Mouse (Mus musculus) liver, adult (tissue): ENCODE measurements around the gene Pold1.

ENCODE experiments used
- GATA4 ChIP-seq: IDR thresholded peaks from 2 replicates; pipeline ENCODE4 v1.6.1; 2014; ENCODE audit warnings: mild to moderate bottlenecking, low read length; ENCODE audit not compliant: insufficient replicate concordance

The Pold1 gene

GRCm38 (mm10) chr7:44586930-44587329 lies 38.3 kb upstream of the Pold1 start:
- no peak for TF ChIP-seq GATA4

DNA sequence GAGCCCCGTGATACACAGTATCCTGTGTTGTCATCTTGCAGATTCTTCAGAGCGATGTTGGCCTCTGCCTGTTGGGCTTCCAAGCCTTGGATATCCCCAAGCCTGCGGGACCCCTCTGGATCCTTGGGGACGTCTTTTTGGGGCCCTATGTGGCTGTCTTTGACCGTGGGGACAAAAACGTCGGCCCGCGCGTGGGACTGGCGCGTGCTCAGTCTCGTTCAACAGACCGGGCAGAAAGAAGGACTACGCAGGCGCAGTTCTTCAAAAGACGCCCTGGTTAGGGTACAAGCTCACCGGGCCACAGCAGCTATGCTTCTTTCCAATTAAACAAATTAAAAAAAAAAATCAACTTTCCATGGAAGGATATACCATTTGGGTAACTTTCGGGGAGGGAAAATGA lies 37.9 kb upstream of the Pold1 start:
- no peak for TF ChIP-seq GATA4

- TF ChIP-seq GATA4, result no peak
Observed at GRCm38 (mm10) chr7:44585606-44586005, 37.0 kb upstream of the Pold1 start.

GRCm38 (mm10) chr7:44584921-44585320 lies 36.3 kb upstream of the Pold1 start:
- TF ChIP-seq GATA4, result no peak

DNA sequence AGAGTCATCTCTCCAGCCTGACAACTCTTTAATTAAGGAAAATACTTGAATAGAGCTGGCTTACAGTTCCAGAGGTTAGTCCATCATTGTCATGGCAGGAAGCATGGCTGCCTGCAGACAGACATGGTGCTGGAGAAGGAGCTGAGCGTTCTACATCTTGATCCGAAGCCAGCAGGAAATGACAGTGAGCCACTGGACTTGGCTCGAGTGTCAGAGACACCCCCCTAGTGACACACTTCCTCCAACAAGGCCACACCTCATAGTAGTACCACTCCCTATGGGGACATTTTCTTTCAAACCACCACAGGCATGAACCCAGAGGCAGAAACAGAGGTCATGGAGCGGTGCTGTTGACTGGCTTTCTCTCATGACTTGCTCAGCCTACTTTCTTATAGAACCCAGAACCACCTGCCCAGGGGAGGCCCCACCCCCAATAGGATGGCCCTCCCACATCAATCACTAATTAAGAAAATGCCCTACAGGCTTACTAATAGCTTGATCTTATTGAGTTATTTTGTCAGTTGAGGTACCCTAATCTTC lies 35.7 kb upstream of the Pold1 start:
- TF ChIP-seq GATA4, result no peak

DNA sequence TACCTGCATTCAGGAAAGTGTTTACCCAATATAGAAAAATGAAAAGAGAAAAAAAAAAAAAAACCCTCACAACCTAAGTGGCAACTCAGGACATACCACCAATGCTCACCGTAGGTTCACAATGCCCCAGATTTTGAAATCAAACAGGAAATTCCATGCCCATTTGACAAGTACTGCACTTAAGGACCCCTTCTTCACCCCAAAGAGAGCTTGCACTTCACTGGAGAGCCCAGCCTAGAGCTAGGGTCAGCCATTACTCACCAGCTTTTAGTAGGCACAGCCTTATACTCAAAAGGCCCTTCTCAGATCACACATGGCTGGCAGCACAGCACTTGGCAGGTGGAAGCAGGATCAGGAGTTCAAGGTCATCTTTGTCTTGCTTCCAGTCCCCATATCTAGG lies 34.5 kb upstream of the Pold1 start:
- TF ChIP-seq GATA4, result no peak

DNA sequence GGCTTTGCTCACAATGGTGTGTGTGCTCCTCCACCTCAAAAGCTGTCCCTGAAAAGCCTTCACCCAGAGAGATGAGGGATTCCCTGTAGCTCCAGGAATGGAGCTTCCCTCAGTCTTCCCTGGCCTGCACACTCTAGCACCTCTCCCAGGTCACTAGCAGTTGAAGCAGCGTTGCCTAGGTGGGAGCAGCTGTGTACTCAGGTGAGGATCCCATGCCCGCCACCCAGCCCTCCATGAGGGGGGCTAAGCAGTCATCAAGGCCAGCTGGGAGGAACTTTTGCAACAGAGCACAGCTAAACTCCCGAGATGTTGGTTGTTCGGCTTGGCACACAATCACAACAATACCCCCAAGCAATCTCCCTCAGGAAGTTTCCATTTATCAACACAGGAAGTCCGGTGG lies 34.1 kb upstream of the Pold1 start:
- TF ChIP-seq GATA4, result no peak

- TF ChIP-seq GATA4, result no peak
Observed at GRCm38 (mm10) chr7:44581637-44582036, 33.0 kb upstream of the Pold1 start.

DNA sequence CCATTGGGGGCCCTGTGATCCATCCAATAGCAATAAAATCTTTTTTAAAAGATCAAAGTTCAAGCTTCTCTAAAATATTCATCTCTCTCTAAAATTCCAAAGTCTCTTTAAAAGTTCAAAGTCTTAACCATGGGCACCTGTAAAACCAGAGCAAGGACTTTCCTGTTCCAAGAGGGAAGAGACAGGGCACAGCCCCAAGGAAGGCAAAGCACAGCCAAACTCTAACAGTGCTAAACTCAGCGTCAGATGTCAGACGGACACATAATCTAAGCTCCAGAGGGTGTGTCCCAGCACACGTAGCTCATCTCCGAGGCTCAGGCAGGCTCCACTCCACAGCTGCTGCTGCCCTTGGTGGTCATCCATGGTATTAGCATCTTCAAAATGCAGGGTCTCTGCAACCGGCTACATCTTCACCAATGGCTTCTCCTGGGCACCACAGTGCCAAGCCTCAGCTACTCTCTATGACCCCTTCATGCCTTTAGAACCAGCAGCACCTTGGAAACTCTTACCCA lies 27.7 kb upstream of the Pold1 start:
- TF ChIP-seq GATA4, result no peak

DNA sequence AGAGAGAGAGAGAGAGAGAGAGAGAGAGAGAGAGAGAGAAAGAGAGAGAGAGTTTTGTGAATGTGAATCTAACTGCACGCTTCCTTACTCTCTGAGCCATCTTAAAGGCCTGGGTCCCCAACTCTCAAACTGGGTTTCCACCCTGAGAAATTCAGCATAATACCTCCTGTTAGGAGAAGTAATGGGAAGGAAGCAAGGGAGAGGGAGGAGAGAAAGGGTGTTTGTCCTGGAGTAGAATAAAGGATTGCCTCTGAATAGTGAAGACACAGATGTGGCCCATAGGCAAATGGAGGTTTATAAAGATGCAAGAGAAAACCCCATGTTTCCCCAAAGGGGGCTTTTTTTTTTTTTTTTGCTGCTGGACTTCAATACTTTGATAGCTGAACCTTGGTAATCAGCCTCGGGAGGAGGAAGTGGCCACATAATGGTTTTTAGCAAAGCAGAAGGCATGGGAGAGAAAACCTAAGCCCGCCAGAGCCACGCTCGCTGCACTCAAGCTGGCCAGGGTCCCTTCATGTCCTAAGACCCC lies 24.4 kb upstream of the Pold1 start:
- TF ChIP-seq GATA4, result no peak

DNA sequence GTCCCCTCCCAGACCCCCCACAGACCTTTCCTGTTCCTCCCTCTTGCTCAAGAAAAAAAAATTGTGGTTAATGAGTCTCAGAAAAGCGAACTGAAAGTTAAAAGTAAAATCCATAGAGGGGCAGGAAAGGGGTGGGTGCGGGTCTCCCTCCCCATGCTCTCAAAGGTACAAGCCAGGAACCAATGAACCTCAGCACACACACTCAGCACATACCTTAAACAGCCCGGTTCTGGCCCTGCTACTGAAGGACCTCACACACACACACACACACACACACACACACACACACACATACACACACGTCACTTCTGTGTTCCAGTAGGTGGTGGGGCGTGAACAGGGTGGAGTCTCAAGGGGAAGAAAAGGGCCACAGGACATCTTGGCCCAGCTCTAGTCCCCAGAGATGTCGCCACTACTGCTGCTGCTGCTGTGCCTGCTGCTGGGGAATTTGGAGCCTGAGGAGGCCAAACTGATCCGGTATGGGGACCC lies 23.6 kb upstream of the Pold1 start, which contains the start of gene Napsa:
TSS of gene Napsa (plus strand) at position 168 of the 489 bp plus-strand sequence.
- TF ChIP-seq GATA4, result no peak

- no peak for TF ChIP-seq GATA4
Observed at GRCm38 (mm10) chr7:44571811-44572210, 23.2 kb upstream of the Pold1 start.

- no peak for TF ChIP-seq GATA4
Observed at GRCm38 (mm10) chr7:44570989-44571388, 22.3 kb upstream of the Pold1 start.

DNA sequence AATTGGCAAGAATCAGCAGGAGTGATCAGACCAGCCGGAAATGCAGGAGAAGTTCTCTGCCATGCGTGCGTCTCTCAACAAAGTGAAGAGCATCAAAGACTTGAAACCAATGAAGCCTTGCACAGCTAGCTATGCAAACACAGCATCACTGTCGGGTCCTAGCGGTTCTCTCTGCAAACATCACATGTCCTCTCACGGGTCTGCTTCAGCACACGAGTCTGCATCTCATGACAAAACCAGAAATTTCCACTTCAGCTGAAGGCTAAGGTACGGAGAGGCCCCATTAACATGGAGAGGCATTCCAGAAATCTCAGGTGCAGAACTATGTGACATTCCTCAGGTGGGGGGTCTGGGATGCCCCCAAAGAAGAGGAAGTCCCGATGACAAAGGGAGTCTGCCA lies 20.2 kb upstream of the Pold1 start:
- no peak for TF ChIP-seq GATA4

- no peak for TF ChIP-seq GATA4
Observed at GRCm38 (mm10) chr7:44565414-44565813, 16.8 kb upstream of the Pold1 start.

GRCm38 (mm10) chr7:44564486-44564885 lies 15.8 kb upstream of the Pold1 start:
- no peak for TF ChIP-seq GATA4

- no peak for TF ChIP-seq GATA4
Observed at GRCm38 (mm10) chr7:44563284-44563683, 14.6 kb upstream of the Pold1 start.
